Mouse (Mus musculus): ENCODE data around the gene Nr1d2. TPM values are rescaled to one million over a fixed set of nuclear protein-coding genes. Genes with fewer than 3 reads are reported as not detected.
"Not testable (repeated sequence)": the region's sequence is repeated elsewhere in the genome, so short reads cannot be mapped to it uniquely, and the experiment has no call there.

The Nr1d2 gene
- polyA plus RNA-seq, 1 experiment from 2014 or later: 5.4 TPM

DNA sequence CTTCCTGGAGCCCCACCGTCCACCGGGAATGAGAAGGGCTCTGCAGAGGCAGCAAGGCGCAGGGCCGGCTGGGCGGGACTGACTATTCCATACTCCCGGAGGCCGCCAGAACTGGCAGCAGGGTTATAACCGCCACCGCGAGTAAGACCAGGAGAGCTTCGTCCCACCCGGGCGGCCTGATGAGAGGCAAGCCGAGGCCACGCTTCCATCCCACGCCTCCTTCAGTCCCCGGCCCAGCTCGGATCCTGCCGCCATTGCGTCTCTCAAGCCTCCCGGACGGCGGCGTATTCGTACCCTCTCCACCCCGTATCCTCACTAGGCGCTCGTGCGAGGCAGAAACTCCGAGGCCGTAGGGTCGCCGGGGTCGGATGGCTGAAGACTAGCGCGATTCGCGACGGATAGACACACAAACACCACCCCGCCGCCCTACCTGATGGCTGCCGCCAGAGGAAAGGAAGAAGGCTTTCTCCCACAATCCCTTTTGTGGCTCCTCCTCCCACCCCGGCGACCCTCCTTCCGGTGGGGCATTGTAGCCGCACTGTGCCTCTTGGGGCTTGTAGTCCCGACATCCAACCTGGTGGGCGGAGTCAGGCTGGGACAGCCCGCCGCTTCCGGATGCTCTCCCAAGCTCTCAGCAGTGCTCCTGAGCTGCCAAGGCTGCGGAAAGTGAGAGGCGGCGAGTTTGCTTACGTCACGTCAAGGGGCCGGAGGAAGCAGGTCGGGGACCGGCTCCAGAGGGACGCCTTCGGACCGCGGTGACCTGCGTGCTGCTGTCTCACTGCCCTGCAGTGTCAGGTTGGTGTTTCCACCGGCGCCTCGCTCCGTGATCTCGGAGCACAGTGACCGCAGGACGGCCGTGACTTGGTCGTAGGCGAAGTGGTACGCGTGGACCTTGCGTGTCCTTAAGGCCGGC, 31.9 kb upstream of the Nr1d2 start, which contains the start of the genes Nkiras1 and Rpl15:
TSS of gene Nkiras1 (plus strand) at position 608 of the 913 bp plus-strand sequence.
TSS of gene Rpl15 (minus strand) at position 863 of the 913 bp plus-strand sequence.
- H3K4me1 ChIP-seq (ENCODE audit: control insufficient read depth, insufficient read depth, low read length): no peaks in the 10 kb centered on the region
- WGBS: under 1% methylated on average over 78 of the region's 78 CpGs
- H3K36me3 ChIP-seq (ENCODE audit: control insufficient read depth, insufficient read depth, low read length): peaks cover 6% of the 10 kb centered on the region
- DNase-seq (ENCODE audit: low spot score) (peak; percentile 99), ATAC-seq (ENCODE audit: insufficient number of reproducible peaks, low FRiP score, low TSS enrichment, low read depth) (peak; percentile 99)
- H3K27ac ChIP-seq (replicated peaks; ENCODE audit: low read depth, low read length): peak within 1 kb of the TSS; percentile 72
- H3K9me3 ChIP-seq (ENCODE audit: control insufficient read depth, low read length): no peaks in the 10 kb centered on the region
- H3K9ac ChIP-seq (ENCODE audit: low read length): peak within 1 kb of the TSS; percentile 99
- peak within 1 kb of the TSS; percentile 96 for H3K4me3 ChIP-seq (ENCODE audit: low read depth, low read length)
- peak within 1 kb of the TSS; percentile 66 for H3K4me2 ChIP-seq (ENCODE audit: low read depth, severe bottlenecking)
- H3K27me3 ChIP-seq (ENCODE audit: control insufficient read depth, insufficient read depth, low read length): no peaks in the 10 kb centered on the region

DNA sequence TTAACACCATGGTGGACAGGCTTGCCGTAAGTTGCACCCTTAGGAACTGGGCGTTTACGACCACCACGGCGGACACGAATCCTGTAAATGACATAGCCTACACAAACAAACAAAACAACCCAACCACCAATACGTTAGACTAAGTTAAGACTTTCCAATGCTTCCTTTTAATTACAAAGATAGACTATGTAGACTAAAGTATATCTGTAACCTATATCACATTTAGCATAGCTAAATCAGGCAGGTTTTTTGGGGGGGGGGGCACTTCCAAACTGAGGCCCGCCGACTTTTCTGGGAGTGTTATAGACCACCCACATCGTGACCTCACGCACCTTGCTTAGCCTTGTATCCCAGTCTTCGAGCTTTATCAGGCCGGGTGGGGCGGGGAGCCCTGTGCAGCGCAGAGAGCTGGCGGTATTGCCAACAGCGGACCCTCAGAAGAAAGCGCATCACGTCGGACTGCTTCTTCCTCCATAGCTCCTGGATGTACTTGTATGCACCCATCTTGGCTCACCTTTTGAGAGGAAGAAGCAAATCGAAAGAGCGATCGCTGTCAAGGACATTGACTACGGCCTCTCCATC, 31.1 kb upstream of the Nr1d2 start:
- DNase-seq (ENCODE audit: low spot score); H3K4me1 ChIP-seq (ENCODE audit: control insufficient read depth, insufficient read depth, low read length); H3K36me3 ChIP-seq (ENCODE audit: control insufficient read depth, insufficient read depth, low read length); H3K27me3 ChIP-seq (ENCODE audit: control insufficient read depth, insufficient read depth, low read length); H3K9me3 ChIP-seq (ENCODE audit: control insufficient read depth, low read length): not testable (repeated sequence)
- Histone ChIP-seq H3K27ac (replicated peaks; ENCODE audit: low read depth, low read length) (peak overlapping the region; percentile 72), H3K4me2 (ENCODE audit: low read depth, severe bottlenecking) (peak overlapping the region; percentile 66), H3K4me3 (ENCODE audit: low read depth, low read length) (peak overlapping the region; percentile 96), H3K9ac (ENCODE audit: low read length) (peak overlapping the region; percentile 99)
- under 1% methylated on average over 21 of the region's 24 CpGs for WGBS
- peak; percentile 4; the same call in 1 of the 2 replicates for ATAC-seq (ENCODE audit: insufficient number of reproducible peaks, low FRiP score, low TSS enrichment, low read depth)

DNA sequence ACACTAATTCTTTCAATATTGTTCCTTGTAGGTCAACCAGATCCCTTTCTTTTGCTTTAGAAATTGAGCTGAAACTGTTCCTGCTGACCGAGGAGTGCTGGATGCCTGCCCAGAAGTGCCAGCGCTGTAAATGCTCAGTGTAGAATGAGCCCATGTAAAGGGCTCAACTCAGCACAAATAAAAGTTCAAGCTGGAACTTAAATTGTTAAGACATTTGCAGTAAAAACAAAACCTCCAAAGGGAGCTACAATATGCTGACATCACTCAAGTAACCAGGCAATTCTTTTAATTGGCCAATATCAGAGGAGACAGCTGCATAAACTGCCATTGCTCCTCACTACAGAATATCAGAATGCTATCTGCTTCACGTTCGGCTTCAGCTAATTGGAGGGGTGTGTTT, 24.5 kb upstream of the Nr1d2 start:
- no peak overlapping the region for H3K27ac ChIP-seq (replicated peaks; ENCODE audit: low read depth, low read length)
- H3K9ac ChIP-seq (ENCODE audit: low read length): no peak overlapping the region
- ATAC-seq (ENCODE audit: insufficient number of reproducible peaks, low FRiP score, low TSS enrichment, low read depth) (no peak), DNase-seq (ENCODE audit: low spot score) (no peak)
- H3K4me1 ChIP-seq (ENCODE audit: control insufficient read depth, insufficient read depth, low read length): no peaks in the 10 kb centered on the region
- WGBS: 77% methylated on average over 4 of the region's 4 CpGs
- H3K9me3 ChIP-seq (ENCODE audit: control insufficient read depth, low read length): no peaks in the 10 kb centered on the region
- no peak overlapping the region for H3K4me3 ChIP-seq (ENCODE audit: low read depth, low read length)
- H3K4me2 ChIP-seq (ENCODE audit: low read depth, severe bottlenecking): no peak overlapping the region
- no peaks in the 10 kb centered on the region for H3K27me3 ChIP-seq (ENCODE audit: control insufficient read depth, insufficient read depth, low read length)
- peaks cover 6% of the 10 kb centered on the region for H3K36me3 ChIP-seq (ENCODE audit: control insufficient read depth, insufficient read depth, low read length)

GRCm38 (mm10) chr14:18261203-18261602, 22.3 kb upstream of the Nr1d2 start:
- Histone ChIP-seq H3K9ac (ENCODE audit: low read length) (no peak overlapping the region), H3K27me3 (ENCODE audit: control insufficient read depth, insufficient read depth, low read length) (no peaks in the 10 kb centered on the region), H3K4me1 (ENCODE audit: control insufficient read depth, insufficient read depth, low read length) (no peaks in the 10 kb centered on the region), H3K9me3 (ENCODE audit: control insufficient read depth, low read length) (no peaks in the 10 kb centered on the region), H3K36me3 (ENCODE audit: control insufficient read depth, insufficient read depth, low read length) (no peaks in the 10 kb centered on the region), H3K4me2 (ENCODE audit: low read depth, severe bottlenecking) (no peak overlapping the region), H3K4me3 (ENCODE audit: low read depth, low read length) (no peak overlapping the region), H3K27ac (replicated peaks; ENCODE audit: low read depth, low read length) (no peak overlapping the region)
- no peak for DNase-seq (ENCODE audit: low spot score)
- no peak for ATAC-seq (ENCODE audit: insufficient number of reproducible peaks, low FRiP score, low TSS enrichment, low read depth)
- 81% methylated on average over 3 of the region's 3 CpGs for WGBS

GRCm38 (mm10) chr14:18242638-18243130, 3.8 kb upstream of the Nr1d2 start:
- WGBS: 88% methylated on average over 21 of the region's 21 CpGs
- H3K4me2 ChIP-seq (ENCODE audit: low read depth, severe bottlenecking): no peak overlapping the region

GRCm38 (mm10) chr14:18241786-18242185, 2.9 kb upstream of the Nr1d2 start:
- WGBS: 87% methylated on average over 4 of the region's 4 CpGs

More at GRCm38 (mm10) chr14:18242638-18243130, 3.8 kb upstream of the Nr1d2 start:
- DNase-seq (ENCODE audit: low spot score): no peak
- Histone ChIP-seq H3K36me3 (ENCODE audit: control insufficient read depth, insufficient read depth, low read length) (no peaks in the 10 kb centered on the region), H3K27me3 (ENCODE audit: control insufficient read depth, insufficient read depth, low read length) (no peaks in the 10 kb centered on the region), H3K27ac (replicated peaks; ENCODE audit: low read depth, low read length) (no peak overlapping the region), H3K9ac (ENCODE audit: low read length) (no peak overlapping the region), H3K4me1 (ENCODE audit: control insufficient read depth, insufficient read depth, low read length) (no peaks in the 10 kb centered on the region), H3K4me3 (ENCODE audit: low read depth, low read length) (no peak overlapping the region), H3K9me3 (ENCODE audit: control insufficient read depth, low read length) (no peaks in the 10 kb centered on the region; the same call in 1 of the 2 replicates)
- no peak for ATAC-seq (ENCODE audit: insufficient number of reproducible peaks, low FRiP score, low TSS enrichment, low read depth)

GRCm38 (mm10) chr14:18240132-18240531, 1.2 kb upstream of the Nr1d2 start:
- Histone ChIP-seq H3K4me2 (ENCODE audit: low read depth, severe bottlenecking) (no peak overlapping the region), H3K9ac (ENCODE audit: low read length) (no peak overlapping the region), H3K36me3 (ENCODE audit: control insufficient read depth, insufficient read depth, low read length) (no peaks in the 10 kb centered on the region), H3K4me1 (ENCODE audit: control insufficient read depth, insufficient read depth, low read length) (no peaks in the 10 kb centered on the region), H3K4me3 (ENCODE audit: low read depth, low read length) (no peak overlapping the region), H3K27me3 (ENCODE audit: control insufficient read depth, insufficient read depth, low read length) (no peaks in the 10 kb centered on the region), H3K27ac (replicated peaks; ENCODE audit: low read depth, low read length) (no peak overlapping the region), H3K9me3 (ENCODE audit: control insufficient read depth, low read length) (no peaks in the 10 kb centered on the region; the same call in 1 of the 2 replicates)
- WGBS: 71% methylated on average over 7 of the region's 7 CpGs
- ATAC-seq (ENCODE audit: insufficient number of reproducible peaks, low FRiP score, low TSS enrichment, low read depth): no peak
- no peak for DNase-seq (ENCODE audit: low spot score)

More at GRCm38 (mm10) chr14:18241786-18242185, 2.9 kb upstream of the Nr1d2 start:
- no peaks in the 10 kb centered on the region for H3K36me3 ChIP-seq (ENCODE audit: control insufficient read depth, insufficient read depth, low read length)
- H3K4me1 ChIP-seq (ENCODE audit: control insufficient read depth, insufficient read depth, low read length): no peaks in the 10 kb centered on the region
- H3K9ac ChIP-seq (ENCODE audit: low read length): no peak overlapping the region
- no peak for DNase-seq (ENCODE audit: low spot score)
- no peaks in the 10 kb centered on the region for H3K27me3 ChIP-seq (ENCODE audit: control insufficient read depth, insufficient read depth, low read length)
- H3K4me3 ChIP-seq (ENCODE audit: low read depth, low read length): no peak overlapping the region
- no peaks in the 10 kb centered on the region; the same call in 1 of the 2 replicates for H3K9me3 ChIP-seq (ENCODE audit: control insufficient read depth, low read length)
- no peak overlapping the region for H3K4me2 ChIP-seq (ENCODE audit: low read depth, severe bottlenecking)
- no peak for ATAC-seq (ENCODE audit: insufficient number of reproducible peaks, low FRiP score, low TSS enrichment, low read depth)
- no peak overlapping the region for H3K27ac ChIP-seq (replicated peaks; ENCODE audit: low read depth, low read length)

GRCm38 (mm10) chr14:18238131-18238749, 687 bp downstream of the Nr1d2 start:
- DNase-seq (ENCODE audit: low spot score) (peak; percentile 97), ATAC-seq (ENCODE audit: insufficient number of reproducible peaks, low FRiP score, low TSS enrichment, low read depth) (peak; percentile 91)
- H3K9ac ChIP-seq (ENCODE audit: low read length): peak overlapping the region; percentile 68
- H3K27ac ChIP-seq (replicated peaks; ENCODE audit: low read depth, low read length): peak overlapping the region; percentile 69
- H3K27me3 ChIP-seq (ENCODE audit: control insufficient read depth, insufficient read depth, low read length): no peaks in the 10 kb centered on the region
- peak overlapping the region; percentile 75 for H3K4me3 ChIP-seq (ENCODE audit: low read depth, low read length)
- peak overlapping the region; percentile 73 for H3K4me2 ChIP-seq (ENCODE audit: low read depth, severe bottlenecking)
- H3K9me3 ChIP-seq (ENCODE audit: control insufficient read depth, low read length): no peaks in the 10 kb centered on the region; the same call in 1 of the 2 replicates
- no peaks in the 10 kb centered on the region for H3K36me3 ChIP-seq (ENCODE audit: control insufficient read depth, insufficient read depth, low read length)
- H3K4me1 ChIP-seq (ENCODE audit: control insufficient read depth, insufficient read depth, low read length): no peaks in the 10 kb centered on the region
- under 1% methylated on average over 64 of the region's 71 CpGs for WGBS

Data from limb, embryonic 11.5 days (tissue).